ENCODE assay signal across 27 mouse cellular contexts in the genomic region with DNA sequence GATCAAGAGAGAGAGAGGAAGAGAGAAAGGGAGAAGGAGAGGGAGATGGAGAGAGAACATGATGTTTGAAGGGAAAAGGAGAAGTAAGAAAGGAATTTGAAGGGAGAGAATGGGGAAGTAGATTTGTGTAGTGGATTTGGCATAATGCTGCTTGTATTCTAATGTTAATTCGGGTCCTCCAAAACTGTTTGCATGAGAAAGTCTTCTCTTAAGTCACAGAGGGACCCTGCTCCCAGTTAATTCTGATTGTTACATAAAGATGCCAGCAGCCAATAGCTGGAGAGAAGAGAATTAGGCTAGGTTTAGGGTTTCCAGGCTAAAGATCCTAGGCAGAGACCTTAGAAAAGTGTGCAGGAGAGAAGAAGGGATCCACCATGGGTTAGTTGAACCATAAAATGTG. TPM values are rescaled to one million over a fixed set of nuclear protein-coding genes. Genes with fewer than 3 reads are reported as not detected.
"Had no signal": no experiment of that assay in that cellular context is flagged by ENCODE, and none has a peak within 500 bp of the region (broad histone marks: within the 10 kb centered on the region; RNA-seq: fewer than 3 reads in every experiment).

No protein-coding gene starts in this region.

- DNase-seq: lung, adult 18-20 months; lung, embryonic 14.5 days; lung, postnatal 10 days; lung, postnatal 4 days; retina, postnatal 1 day; right cerebral cortex, adult 18-20 months; right cerebral cortex, postnatal 25 days; right cerebral cortex, postnatal 4 days; spleen, adult 18-20 months; thymus, adult 18-20 months; thymus, postnatal 14 days; thymus, postnatal 36 days had no signal

- H3K9me3 ChIP-seq: midbrain, embryonic 13.5 days; midbrain, embryonic 15.5 days; neural tube, embryonic 12.5 days had no signal

- H3K9ac ChIP-seq: lung, embryonic 14.5 days; midbrain, embryonic 13.5 days; midbrain, embryonic 15.5 days; neural tube, embryonic 12.5 days had no signal

- H3K27ac ChIP-seq: midbrain, embryonic 13.5 days; midbrain, embryonic 15.5 days; neural tube, embryonic 12.5 days had no signal

- H3K27me3 ChIP-seq: midbrain, embryonic 13.5 days; midbrain, embryonic 15.5 days; neural tube, embryonic 12.5 days had no signal

- H3K4me1 ChIP-seq: midbrain, embryonic 13.5 days; midbrain, embryonic 15.5 days; neural tube, embryonic 12.5 days had no signal

- H3K36me3 ChIP-seq: midbrain, embryonic 13.5 days; midbrain, embryonic 15.5 days; neural tube, embryonic 12.5 days had no signal

- ATAC-seq: midbrain, embryonic 13.5 days; midbrain, embryonic 15.5 days had no signal

- H3K4me3 ChIP-seq: midbrain, embryonic 13.5 days; midbrain, embryonic 15.5 days; neural tube, embryonic 12.5 days had no signal

- H3K4me2 ChIP-seq: lung, embryonic 14.5 days; midbrain, embryonic 11.5 days; midbrain, embryonic 13.5 days; midbrain, embryonic 15.5 days; neural tube, embryonic 12.5 days had no signal

RNA-seq across cellular contexts. Expression of a gene that starts 14.7 kb away (rescaled TPM):
- total RNA-seq: megakaryocyte, adult 5-6 weeks; megakaryocyte-erythroid progenitor cell, adult 5-6 weeks; midbrain, postnatal 0 days; monocyte, adult 5-6 weeks; neutrophil, adult 5-6 weeks had no signal
- polyA plus RNA-seq: lung, embryonic 14.5 days; lung, embryonic 16.5 days; midbrain, embryonic 11.5 days; midbrain, embryonic 15.5 days; midbrain, postnatal 0 days; neural tube, embryonic 12.5 days; neural tube, embryonic 14.5 days; small intestine, adult 2 months; stomach, embryonic 14.5 days; stomach, embryonic 16.5 days had no signal

RNA-seq across cellular contexts. Expression of a gene that starts 36.0 kb away (rescaled TPM):
- total RNA-seq: megakaryocyte, adult 5-6 weeks; megakaryocyte-erythroid progenitor cell, adult 5-6 weeks; midbrain, postnatal 0 days; monocyte, adult 5-6 weeks; neutrophil, adult 5-6 weeks had no signal
- polyA plus RNA-seq: lung, embryonic 14.5 days; lung, embryonic 16.5 days; midbrain, embryonic 11.5 days; midbrain, embryonic 13.5 days; midbrain, embryonic 15.5 days; midbrain, postnatal 0 days; neural tube, embryonic 12.5 days; neural tube, embryonic 14.5 days; small intestine, adult 2 months; stomach, embryonic 14.5 days; stomach, embryonic 16.5 days; thymus, postnatal 0 days had no signal
